Mouse (Mus musculus): Measurements from ENCODE around the gene Kifc3.

Kifc3 gene

GRCm38 (mm10) chr8:95076151-95076550 lies 126.5 kb downstream of the Kifc3 start:
- no peak for DNase-seq (ENCODE audit: low spot score in 2 of 2)

DNA sequence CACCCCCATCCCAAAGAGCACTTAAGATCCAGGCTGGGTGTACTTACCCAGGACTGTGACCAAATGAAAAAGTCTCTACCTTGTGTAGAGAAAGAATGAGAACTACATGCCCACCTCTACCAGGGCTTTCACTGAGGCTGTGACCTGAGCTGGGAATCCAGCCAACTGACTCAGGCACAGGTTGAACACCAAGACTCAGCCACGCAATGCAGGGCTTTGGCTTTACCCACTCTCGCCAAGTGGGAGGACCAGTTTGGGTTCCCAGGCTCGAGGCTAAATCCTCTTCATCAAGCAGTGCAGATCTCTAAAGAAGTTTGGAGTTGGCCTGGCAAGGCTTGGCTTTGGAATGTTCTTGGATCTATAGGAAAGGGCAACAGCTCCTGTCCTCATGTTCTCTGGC lies 127.1 kb downstream of the Kifc3 start:
- no peak for DNase-seq (ENCODE audit: low spot score in 2 of 2)

- DNase-seq (ENCODE audit: low spot score in 2 of 2): no peak
Measured at GRCm38 (mm10) chr8:95067582-95067981, 135.0 kb downstream of the Kifc3 start.

- no peak for DNase-seq (ENCODE audit: low spot score in 2 of 2)
Measured at GRCm38 (mm10) chr8:95064531-95064930, 138.1 kb downstream of the Kifc3 start.

GRCm38 (mm10) chr8:95059812-95060533 lies 142.6 kb downstream of the Kifc3 start:
- DNase-seq (ENCODE audit: low spot score in 2 of 2): no peak

GRCm38 (mm10) chr8:95058661-95059060 lies 144.0 kb downstream of the Kifc3 start:
- DNase-seq (ENCODE audit: low spot score in 2 of 2): no peak

DNA sequence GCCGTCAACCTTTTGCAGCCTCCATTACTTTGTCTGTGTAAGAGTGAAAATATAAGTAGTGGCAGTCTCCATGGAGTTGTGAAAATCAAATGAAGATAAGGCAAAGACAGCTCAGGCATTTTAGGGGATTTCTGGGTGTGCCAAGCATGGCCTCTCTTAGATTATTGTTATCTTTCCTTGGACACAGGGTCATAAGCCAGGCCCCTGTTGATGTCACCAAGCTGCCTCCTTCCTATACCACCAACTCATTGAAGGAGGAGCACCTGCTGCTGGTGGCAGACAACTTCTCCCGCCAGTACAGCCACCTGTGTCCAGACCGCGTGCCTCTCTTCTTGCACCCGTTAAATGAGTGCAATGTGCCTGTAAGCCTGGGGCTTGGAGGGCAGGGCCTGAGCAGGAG lies 146.2 kb downstream of the Kifc3 start:
- no peak for DNase-seq (ENCODE audit: low spot score in 2 of 2)

- DNase-seq (ENCODE audit: low spot score in 2 of 2): no peak
Measured at GRCm38 (mm10) chr8:95054927-95055510, 147.6 kb downstream of the Kifc3 start, which contains the start of gene Drc7. Gene Drc7 (plus strand): TSS chr8:95055103.

DNA sequence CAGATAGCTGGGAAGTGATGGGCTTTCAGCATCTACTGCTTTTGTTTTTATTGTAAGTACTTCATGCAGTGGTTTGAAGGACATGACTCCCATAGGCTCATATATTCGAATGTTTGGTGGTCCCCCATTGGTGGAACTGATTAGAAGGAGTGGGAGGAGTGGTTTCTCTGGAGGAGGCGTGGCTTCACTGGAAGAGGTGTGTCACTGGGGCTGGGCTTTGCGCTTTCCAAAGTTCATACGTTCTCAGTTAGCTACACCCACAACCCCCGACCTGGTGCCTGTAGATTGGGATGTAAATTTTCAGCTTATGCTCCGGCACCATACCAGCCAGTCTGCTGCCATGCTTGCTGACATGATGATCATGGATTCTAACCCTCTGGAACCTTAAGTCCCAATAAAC lies 148.2 kb downstream of the Kifc3 start:
- no peak for DNase-seq (ENCODE audit: low spot score in 2 of 2)

Data from urinary bladder, postnatal 4 days (tissue).